9 mouse cellular contexts compared by ENCODE assay signal in the genomic region with DNA sequence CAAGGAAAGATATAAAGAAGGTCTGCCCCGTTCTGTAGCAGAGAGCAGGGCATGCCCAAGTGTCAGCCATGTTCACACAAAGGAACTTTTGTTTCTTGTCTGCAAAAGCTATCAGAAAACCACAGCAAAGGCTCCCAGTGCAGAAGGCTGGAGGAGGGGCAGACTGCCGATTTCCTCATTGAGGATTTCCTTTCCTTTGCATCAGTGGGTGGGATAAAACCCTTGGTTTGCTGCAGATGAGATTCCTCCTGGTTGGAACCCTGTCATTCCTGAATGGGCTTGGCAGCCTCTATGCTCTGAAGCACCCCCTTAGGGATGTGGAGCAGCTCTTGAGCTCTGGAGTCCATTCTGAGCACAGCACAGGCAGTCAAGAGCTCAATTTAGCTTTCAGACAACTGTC.
DNase-seq lines count a peak whose midpoint lies in the region; ATAC-seq and TF ChIP-seq lines count a peak whose summit lies in the region.
"Had no signal": no experiment of that assay in that cellular context is flagged by ENCODE, and none has a peak within 500 bp of the region (broad histone marks: within the 10 kb centered on the region; RNA-seq: fewer than 3 reads in every experiment).

No protein-coding gene starts in this region.

- H3K4me1 ChIP-seq in lung, postnatal 0 days (ENCODE audit: insufficient read depth, low read depth, low read length): no peaks in the 10 kb centered on the region
- H3K4me1 ChIP-seq: heart, embryonic 12.5 days had no signal

- no peak for TF ChIP-seq CTCF in layer of hippocampus, adult 2 months (conservative IDR thresholded peaks at IDR 0.05)
- no peak for TF ChIP-seq CTCF in lung, postnatal 0 days (IDR thresholded peaks at IDR 0.05)

- intact Hi-C loops in gastrocnemius, postnatal 36 days (cut with DNase I): no loop called here
- intact Hi-C loops in gastrocnemius, postnatal 14 days (cut with DNase I; ENCODE audit: low total_unique reads): no loop called here

- H3K4me3 ChIP-seq in layer of hippocampus, adult 2 months: 0 out of 2 replicates have a peak overlapping the region, but pooled peaks have one; percentile 20
- H3K4me3 ChIP-seq in lung, postnatal 0 days (ENCODE audit: low read depth, low read length): no peak overlapping the region
- H3K4me3 ChIP-seq: heart, embryonic 12.5 days had no signal

- no peaks in the 10 kb centered on the region for H3K9me3 ChIP-seq in lung, postnatal 0 days (ENCODE audit: low read length)
- H3K9me3 ChIP-seq: heart, embryonic 12.5 days had no signal

- WGBS in lung, postnatal 0 days: 27% methylated on average over 2 of the region's 2 CpGs

- 0 out of 2 replicates have a peak, but pooled peaks have one; percentile 3 for TF ChIP-seq EP300 in lung, postnatal 0 days (IDR thresholded peaks at IDR 0.05)

- H3K9ac ChIP-seq in lung, postnatal 0 days (replicated peaks; ENCODE audit: low read depth): no peak overlapping the region
- H3K9ac ChIP-seq: heart, embryonic 12.5 days had no signal

- DNase-seq in Muller cell, postnatal 12 days (ENCODE audit: inconsistent ontology term): peak; percentile 27
- DNase-seq in embryo, embryonic 10.5 days (ENCODE audit: low spot score): peak; percentile 33
- DNase-seq in layer of hippocampus, adult 2 months (ENCODE audit: low spot score in 2 of 2): peak; percentile 26 to 49
- DNase-seq in lung, postnatal 0 days (ENCODE audit: low spot score): peak; percentile 69
- no peak for DNase-seq in gastrocnemius, postnatal 36 days
- DNase-seq in gastrocnemius, postnatal 14 days: no peak
- no peak for DNase-seq in gastrocnemius, postnatal 25 days
- DNase-seq: kidney, adult 8-10 months had no signal

- ATAC-seq in lung, postnatal 0 days: peak; percentile 95

- 0 out of 2 replicates have a peak overlapping the region, but pooled peaks have one; percentile 8 for H3K4me2 ChIP-seq in lung, postnatal 0 days (replicated peaks; ENCODE audit: low read depth, low read length)
- H3K4me2 ChIP-seq: heart, embryonic 12.5 days had no signal

- no peaks in the 10 kb centered on the region for H3K36me3 ChIP-seq in lung, postnatal 0 days (ENCODE audit: insufficient read depth, low read length)
- H3K36me3 ChIP-seq: heart, embryonic 12.5 days had no signal

- H3K27ac ChIP-seq in layer of hippocampus, adult 2 months: peak overlapping the region; percentile 72; the same call in 1 of the 2 replicates
- no peak overlapping the region for H3K27ac ChIP-seq in lung, postnatal 0 days (ENCODE audit: low read length)

- H3K27me3 ChIP-seq in lung, postnatal 0 days (replicated peaks; ENCODE audit: insufficient read depth, low read length): no peaks in the 10 kb centered on the region
- H3K27me3 ChIP-seq: heart, embryonic 12.5 days had no signal

Comparison
In these comparisons a context has a peak if more than half of its experiments do, and no peak if none do; other contexts are left out.
1. DNase-seq: peak in Muller cell, postnatal 12 days (single experiment), embryo, embryonic 10.5 days (single experiment), layer of hippocampus, adult 2 months (2 of 2) and lung, postnatal 0 days (single experiment); none in gastrocnemius, postnatal 36 days (0 of 2), gastrocnemius, postnatal 14 days (single experiment) and gastrocnemius, postnatal 25 days (single experiment).